Mouse (Mus musculus) stomach, embryonic 16.5 days (tissue): Measurements from ENCODE around the gene Abcb9. TPM values are rescaled to one million over a fixed set of nuclear protein-coding genes. Genes with fewer than 3 reads are reported as not detected.
A peak's percentile ranks its signal among the peaks of the same experiment; 100 is the strongest.

ENCODE experiments used
- ATAC-seq: fragments of 200-750 bp; cut with Nextera tagmentation; 2 replicates; pipeline ENCODE4 v1.8.0; 2017; ENCODE audit warnings: moderate number of reproducible peaks, moderate TSS enrichment; ENCODE audit not compliant: insufficient read depth, low FRiP score
- H3K27ac ChIP-seq: fragments of 300-500 bp; sonication (generic); 2 replicates; pipeline ENCODE4 v1.5.1; 2014; ENCODE audit warnings: low read length
- H3K27me3 ChIP-seq: fragments of 300-500 bp; sonication (generic); 2 replicates; pipeline ENCODE4 v1.6.1; 2014; ENCODE audit warnings: low read length, control low read depth, mixed read lengths; ENCODE audit not compliant: control insufficient read depth, insufficient read depth
- H3K36me3 ChIP-seq: fragments of 300-500 bp; sonication (generic); 2 replicates; pipeline ENCODE4 v1.6.1; 2014; ENCODE audit warnings: low read length; ENCODE audit not compliant: control insufficient read depth, insufficient read depth
- H3K4me1 ChIP-seq: fragments of 300-500 bp; sonication (generic); 2 replicates; pipeline ENCODE4 v1.6.1; 2014; ENCODE audit warnings: low read length, control low read depth, mixed read lengths; ENCODE audit not compliant: control insufficient read depth, insufficient read depth
- H3K4me2 ChIP-seq: fragments of 300-500 bp; sonication (generic); 2 replicates; pipeline ENCODE4 v1.6.1; 2014; ENCODE audit warnings: low read depth, low read length, mixed read lengths
- H3K4me3 ChIP-seq: fragments of 300-500 bp; sonication (generic); replicated peaks from 2 replicates; pipeline ENCODE4 v1.5.1; 2014; ENCODE audit warnings: mild to moderate bottlenecking, low read length
- H3K9ac ChIP-seq: fragments of 300-500 bp; sonication (generic); 2 replicates; pipeline ENCODE4 v1.6.1; 2014; ENCODE audit warnings: low read length
- H3K9me3 ChIP-seq: fragments of 300-500 bp; sonication (generic); replicated peaks from 2 replicates; pipeline ENCODE4 v1.6.1; 2016; ENCODE audit warnings: low read length, control low read depth; ENCODE audit not compliant: control insufficient read depth
- WGBS: fragments of 180-500 bp; shearing (Covaris S2); extraction: QIAGEN DNeasy Blood & Tissue Kit; methylation state at CpG from one replicate; pipeline ENCODE4 v1.1.7; 2014; 5-methylcytosine and 5-hydroxymethylcytosine counted together
- polyA plus RNA-seq: library from polyadenylated mRNA; unstranded; fragments of >200 nt; fragmentation: Nextera tagmentation; extraction: Ambion mirVana; gene quantifications from 2 replicates; pipeline ENCODE4 v1.2.1, GENCODE M21; 2015

Abcb9 gene
- polyA plus RNA-seq, 1 experiment from 2014 or later = 3.2 TPM

GRCm38 (mm10) chr5:124032001-124032508 is 63.5 kb downstream of the Abcb9 start, which contains the start of gene Vps37b:
TSS of gene Vps37b (minus strand) at chr5:124032270.
- WGBS = under 1% methylated on average over 52 of the region's 52 CpGs
- peak within 1 kb of the TSS; percentile 93 for H3K9ac ChIP-seq
- peak within 1 kb of the TSS; percentile 77 for H3K4me3 ChIP-seq
- H3K27ac ChIP-seq = peak within 1 kb of the TSS; percentile 95
- no peaks in the 10 kb centered on the region for H3K9me3 ChIP-seq
- no peaks in the 10 kb centered on the region for H3K27me3 ChIP-seq
- no peaks in the 10 kb centered on the region for H3K36me3 ChIP-seq
- ATAC-seq = peak; percentile 87
- H3K4me2 ChIP-seq = peak within 1 kb of the TSS; percentile 63
- peaks cover 40% of the 10 kb centered on the region for H3K4me1 ChIP-seq

- H3K9ac ChIP-seq = peak overlapping the region; percentile 93
- no peaks in the 10 kb centered on the region for H3K9me3 ChIP-seq
- peak overlapping the region; percentile 63 for H3K4me2 ChIP-seq
- H3K27me3 ChIP-seq = no peaks in the 10 kb centered on the region
- peak; percentile 56 for ATAC-seq
- no peaks in the 10 kb centered on the region for H3K36me3 ChIP-seq
- 2% methylated on average over 26 of the region's 26 CpGs for WGBS
- H3K27ac ChIP-seq = peak overlapping the region; percentile 95
- H3K4me3 ChIP-seq = peak overlapping the region; percentile 77
- H3K4me1 ChIP-seq = peaks cover 43% of the 10 kb centered on the region
These were observed 64.3 kb downstream of the Abcb9 start for GRCm38 (mm10) chr5:124031068-124031955.

- peak overlapping the region; percentile 93 for H3K9ac ChIP-seq
- no peaks in the 10 kb centered on the region for H3K27me3 ChIP-seq
- H3K9me3 ChIP-seq = no peaks in the 10 kb centered on the region
- peaks cover 51% of the 10 kb centered on the region for H3K4me1 ChIP-seq
- 41% methylated on average over 12 of the region's 12 CpGs for WGBS
- ATAC-seq = no peak
- H3K36me3 ChIP-seq = no peaks in the 10 kb centered on the region
- peak overlapping the region; percentile 95 for H3K27ac ChIP-seq
- peak overlapping the region; percentile 63 for H3K4me2 ChIP-seq
- peak overlapping the region; percentile 77 for H3K4me3 ChIP-seq
These were observed 65.1 kb downstream of the Abcb9 start for GRCm38 (mm10) chr5:124030386-124031067.

- H3K9ac ChIP-seq = no peak overlapping the region
- no peaks in the 10 kb centered on the region for H3K9me3 ChIP-seq
- H3K4me2 ChIP-seq = peak overlapping the region; percentile 63
- no peaks in the 10 kb centered on the region for H3K27me3 ChIP-seq
- WGBS = 74% methylated on average over 19 of the region's 19 CpGs
- 0 out of 2 replicates have a peak overlapping the region, but pooled peaks have one; percentile 95 for H3K27ac ChIP-seq
- peaks cover 60% of the 10 kb centered on the region for H3K4me1 ChIP-seq
- H3K4me3 ChIP-seq = peak overlapping the region; percentile 77; the same call in 1 of the 2 replicates
- ATAC-seq = no peak
- no peaks in the 10 kb centered on the region for H3K36me3 ChIP-seq
These were observed 66.2 kb downstream of the Abcb9 start for GRCm38 (mm10) chr5:124029220-124030035.

DNA sequence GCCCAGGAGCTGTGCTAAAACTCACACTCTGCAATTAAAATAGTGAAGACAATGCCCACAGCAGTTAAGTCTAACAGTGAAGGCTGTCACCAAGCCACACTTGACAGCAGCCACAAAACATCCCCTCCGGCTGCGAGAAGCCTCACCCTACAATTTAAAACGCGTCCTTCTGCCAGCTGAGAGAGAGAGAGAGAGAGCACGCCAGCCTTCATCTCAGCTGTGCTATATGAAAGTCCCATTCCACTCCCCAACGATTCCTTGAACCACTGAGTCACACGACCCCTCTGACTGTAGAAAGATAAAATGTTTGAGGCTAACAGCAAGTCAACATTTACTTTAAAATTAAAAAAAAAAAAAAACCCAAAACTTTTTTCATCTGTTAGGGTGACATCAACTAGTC is 66.9 kb downstream of the Abcb9 start:
- Histone ChIP-seq H3K27me3 (no peaks in the 10 kb centered on the region), H3K9me3 (no peaks in the 10 kb centered on the region), H3K4me1 (peaks cover 62% of the 10 kb centered on the region), H3K36me3 (no peaks in the 10 kb centered on the region), H3K27ac (no peak overlapping the region; the same call in 1 of the 2 replicates), H3K4me2 (no peak overlapping the region), H3K9ac (peak overlapping the region; percentile 44; the same call in 1 of the 2 replicates), H3K4me3 (no peak overlapping the region)
- no peak for ATAC-seq
- 61% methylated on average over 7 of the region's 7 CpGs for WGBS

GRCm38 (mm10) chr5:124027702-124028470 is 67.7 kb downstream of the Abcb9 start:
- no peaks in the 10 kb centered on the region for H3K9me3 ChIP-seq
- peak overlapping the region; percentile 29; the same call in 1 of the 2 replicates for H3K27ac ChIP-seq
- H3K27me3 ChIP-seq = no peaks in the 10 kb centered on the region
- no peaks in the 10 kb centered on the region for H3K36me3 ChIP-seq
- no peak overlapping the region for H3K4me3 ChIP-seq
- H3K4me2 ChIP-seq = peak overlapping the region; percentile 11
- WGBS = 68% methylated on average over 19 of the region's 19 CpGs
- peak overlapping the region; percentile 44; the same call in 1 of the 2 replicates for H3K9ac ChIP-seq
- peaks cover 62% of the 10 kb centered on the region for H3K4me1 ChIP-seq
- ATAC-seq = no peak

DNA sequence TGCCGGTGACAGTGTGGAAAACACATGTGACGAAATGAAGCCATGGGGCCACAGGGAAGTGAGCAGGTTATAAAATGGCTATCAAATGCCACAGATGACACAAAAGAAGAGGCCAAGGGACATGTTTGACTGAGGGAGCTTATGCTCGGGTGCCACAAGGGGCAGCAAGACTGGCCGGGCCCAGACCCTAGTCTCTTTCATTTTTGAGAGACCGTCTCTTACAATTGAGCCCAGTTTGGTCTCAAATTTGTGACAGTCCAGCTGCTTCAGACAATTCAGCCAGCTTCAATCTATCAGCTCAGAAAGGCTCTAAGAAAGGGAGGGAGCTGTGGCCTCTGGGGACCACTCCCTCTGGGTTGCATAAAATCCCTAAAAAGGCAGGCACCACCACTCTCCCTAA is 69.0 kb downstream of the Abcb9 start:
- no peak overlapping the region for H3K4me2 ChIP-seq
- H3K36me3 ChIP-seq = no peaks in the 10 kb centered on the region; the same call in 1 of the 2 replicates
- no peaks in the 10 kb centered on the region for H3K27me3 ChIP-seq
- no peak for ATAC-seq
- H3K4me3 ChIP-seq = no peak overlapping the region
- peak overlapping the region; percentile 18; the same call in 1 of the 2 replicates for H3K9ac ChIP-seq
- H3K27ac ChIP-seq = no peak overlapping the region
- 83% methylated on average over 5 of the region's 5 CpGs for WGBS
- H3K4me1 ChIP-seq = peaks cover 62% of the 10 kb centered on the region
- H3K9me3 ChIP-seq = no peaks in the 10 kb centered on the region
